Mouse (Mus musculus) left cerebral cortex, adult 2 months (tissue): Measurements from ENCODE around the gene Cdh5. TPM values are rescaled to one million over a fixed set of nuclear protein-coding genes. Genes with fewer than 3 reads are reported as not detected.

ENCODE experiments used
- DNase-seq, 2 experiments: peaks; one replicate each; pipeline ENCODE4 v3.0.0; 2021 to 2022; ENCODE audit warnings: low spot score in 2 of 2, mixed read lengths in 1 of 2; ENCODE audit errors: extremely low spot score in 1 of 2
- H3K27ac ChIP-seq: fragments of 200-600 bp; 2 replicates; pipeline ENCODE4 v1.8.1; 2022
- H3K4me3 ChIP-seq: fragments of 200-600 bp; 2 replicates; pipeline ENCODE4 v1.8.1; 2022
- CTCF ChIP-seq: fragments of 200-600 bp; IDR thresholded peaks from 2 replicates; pipeline ENCODE4 v1.8.1; 2022; ENCODE audit warnings: antibody characterized with exemption, mild to moderate bottlenecking, moderate library complexity
- intact Hi-C: fragments of 180-260 bp; cut with DNase I; formaldehyde crosslinking; loops from one replicate; pipeline ENCODE4 v1.15.1; 2025
- total RNA-seq, 2 experiments: library from RNA; stranded (reverse); gene quantifications; 2 replicates each; pipeline ENCODE4 v1.2.3; 2021

Cdh5 gene
- total RNA-seq, 2 experiments from 2014 or later: 11.7 to 12.0 TPM

GRCm38 (mm10) chr8:104123080-104123657 lies 21.7 kb downstream of the Cdh5 start:
- no peak for DNase-seq
- Histone ChIP-seq H3K4me3 (no peak overlapping the region), H3K27ac (no peak overlapping the region)
- TF ChIP-seq CTCF: no peak
- intact Hi-C loops: no loop called here

- TF ChIP-seq CTCF: no peak; the same call in 1 of the 2 replicates
- Histone ChIP-seq H3K27ac (no peak overlapping the region), H3K4me3 (no peak overlapping the region)
- intact Hi-C loops: no loop called here
- no peak for DNase-seq
Measured at GRCm38 (mm10) chr8:104124534-104124933, 23.1 kb downstream of the Cdh5 start.

- DNase-seq: peak; percentile 31 to 32
- intact Hi-C loops: no loop called here
- no peak overlapping the region for H3K4me3 ChIP-seq
- peak overlapping the region; percentile 26; the same call in 1 of the 2 replicates for H3K27ac ChIP-seq
- no peak for TF ChIP-seq CTCF
Measured at GRCm38 (mm10) chr8:104127160-104127883, 25.9 kb downstream of the Cdh5 start.

- intact Hi-C loops: no loop called here
- Histone ChIP-seq H3K27ac (no peak overlapping the region), H3K4me3 (no peak overlapping the region)
- DNase-seq: no peak
- TF ChIP-seq CTCF: no peak
Measured at GRCm38 (mm10) chr8:104130916-104131315, 29.5 kb downstream of the Cdh5 start.

- DNase-seq: no peak
- H3K27ac ChIP-seq: no peak overlapping the region
- H3K4me3 ChIP-seq: no peak overlapping the region
- no peak for TF ChIP-seq CTCF
- intact Hi-C loops: no loop called here
Measured at GRCm38 (mm10) chr8:104131414-104131975, 30.1 kb downstream of the Cdh5 start.

GRCm38 (mm10) chr8:104134521-104134920 lies 33.1 kb downstream of the Cdh5 start:
- TF ChIP-seq CTCF: no peak
- intact Hi-C loops: no loop called here
- no peak overlapping the region for H3K4me3 ChIP-seq
- no peak overlapping the region for H3K27ac ChIP-seq
- no peak for DNase-seq

- no peak for TF ChIP-seq CTCF
- intact Hi-C loops: no loop called here
- H3K4me3 ChIP-seq: no peak overlapping the region
- no peak overlapping the region for H3K27ac ChIP-seq
- DNase-seq: no peak
Measured at GRCm38 (mm10) chr8:104136277-104136676, 34.9 kb downstream of the Cdh5 start.

GRCm38 (mm10) chr8:104137636-104138035 lies 36.2 kb downstream of the Cdh5 start:
- intact Hi-C loops: no loop called here
- no peak for DNase-seq
- H3K4me3 ChIP-seq: no peak overlapping the region
- H3K27ac ChIP-seq: no peak overlapping the region
- TF ChIP-seq CTCF: no peak

GRCm38 (mm10) chr8:104140611-104141010 lies 39.2 kb downstream of the Cdh5 start:
- intact Hi-C loops: loop anchor here (5.0 kb wide), 1 partner anchor 38 kb away; the partner anchor contains the start of gene Cdh5
- Histone ChIP-seq H3K4me3 (no peak overlapping the region), H3K27ac (no peak overlapping the region)
- DNase-seq: no peak
- no peak for TF ChIP-seq CTCF

- Histone ChIP-seq H3K27ac (no peak overlapping the region), H3K4me3 (no peak overlapping the region)
- intact Hi-C loops: loop anchor here (5.0 kb wide), 1 partner anchor 40 kb away; the partner anchor contains the start of gene Cdh5
- DNase-seq: no peak
- TF ChIP-seq CTCF: no peak
Measured at GRCm38 (mm10) chr8:104142415-104142814, 41.0 kb downstream of the Cdh5 start.

- no peak for TF ChIP-seq CTCF
- intact Hi-C loops: loop anchor here (5.0 kb wide), 1 partner anchor 41 kb away; the partner anchor contains the start of gene Cdh5
- H3K27ac ChIP-seq: no peak overlapping the region
- H3K4me3 ChIP-seq: no peak overlapping the region
- DNase-seq: no peak
Measured at GRCm38 (mm10) chr8:104143379-104143778, 42.0 kb downstream of the Cdh5 start.
